Mouse (Mus musculus) adrenal gland (tissue): ENCODE results near the gene Acyp2.
"Not testable (repeated sequence)": the region's sequence is repeated elsewhere in the genome, so short reads cannot be mapped to it uniquely, and the experiment has no call there.

Experiments
- intact Hi-C: fragments of 180-260 bp; cut with DNase I; formaldehyde crosslinking; loops from one replicate; pipeline ENCODE4 v1.15.1; 2025
- long read RNA-seq, 2 experiments: library from polyadenylated mRNA; unstranded; transcript quantifications; one replicate each; pipeline ENCODE4 v2.0.0; 2020; ENCODE audit warnings: borderline replicate concordance in 1 of 2; ENCODE audit not compliant: insufficient replicate concordance in 1 of 2

The Acyp2 gene
- long read RNA-seq, experiment 1, partial matches to known transcripts = 0 of 3 reads
- long read RNA-seq, experiment 1, other reads (novel, unspliced or antisense) = 1 of 3 reads
- long read RNA-seq, experiment 2, partial matches to known transcripts = 0 of 2 reads
- long read RNA-seq, experiment 2, other reads (novel, unspliced or antisense) = 0 of 2 reads

GRCm38 (mm10) chr11:30649001-30649637 lies at the start of gene Acyp2:
TSS of gene Acyp2 (minus strand) at chr11:30649587.
- intact Hi-C loops = no loop called here

- intact Hi-C loops = no loop called here
Observed at GRCm38 (mm10) chr11:30689421-30689820, 40.0 kb upstream of the Acyp2 start.

- intact Hi-C loops = loop anchor here (5.0 kb wide), 1 partner anchor 121 kb away; no protein-coding TSS in a partner anchor
Observed at GRCm38 (mm10) chr11:30676086-30676485, 26.7 kb upstream of the Acyp2 start.

GRCm38 (mm10) chr11:30672719-30673118 lies 23.3 kb upstream of the Acyp2 start:
- intact Hi-C loops = no loop called here

- intact Hi-C loops = no loop called here
Observed at GRCm38 (mm10) chr11:30663001-30663400, 13.6 kb upstream of the Acyp2 start.

GRCm38 (mm10) chr11:30662591-30662990 lies 13.2 kb upstream of the Acyp2 start:
- intact Hi-C loops = no loop called here

- intact Hi-C loops = loop anchor here (5.0 kb wide), 3 partner anchors 185 to 565 kb away; partner anchors contain the start of gene 4930505A04Rik
Observed at GRCm38 (mm10) chr11:30657069-30657468, 7.7 kb upstream of the Acyp2 start.

GRCm38 (mm10) chr11:30656060-30656459 lies 6.7 kb upstream of the Acyp2 start:
- intact Hi-C loops = loop anchor here (5.0 kb wide), 3 partner anchors 184 to 564 kb away; partner anchors contain the start of gene 4930505A04Rik

- intact Hi-C loops = no loop called here
Observed at GRCm38 (mm10) chr11:30650416-30650815, 1.0 kb upstream of the Acyp2 start.

GRCm38 (mm10) chr11:30635674-30636073 lies 13.7 kb downstream of the Acyp2 start:
- intact Hi-C loops = no loop called here

- intact Hi-C loops = no loop called here
Observed at GRCm38 (mm10) chr11:30630514-30630913, 18.9 kb downstream of the Acyp2 start.

GRCm38 (mm10) chr11:30623218-30623617 lies 26.2 kb downstream of the Acyp2 start:
- intact Hi-C loops = no loop called here

- intact Hi-C loops = not testable (repeated sequence)
Observed at GRCm38 (mm10) chr11:30621386-30622363, 27.7 kb downstream of the Acyp2 start.

- intact Hi-C loops = no loop called here
Observed at GRCm38 (mm10) chr11:30618235-30618634, 31.2 kb downstream of the Acyp2 start.

- intact Hi-C loops = no loop called here
Observed at GRCm38 (mm10) chr11:30617571-30618097, 31.8 kb downstream of the Acyp2 start.

GRCm38 (mm10) chr11:30615977-30616376 lies 33.4 kb downstream of the Acyp2 start:
- intact Hi-C loops = no loop called here

- intact Hi-C loops = no loop called here
Observed at GRCm38 (mm10) chr11:30613916-30614546, 35.4 kb downstream of the Acyp2 start.

- intact Hi-C loops = no loop called here
Observed at GRCm38 (mm10) chr11:30612699-30613098, 36.7 kb downstream of the Acyp2 start.

- intact Hi-C loops = no loop called here
Observed at GRCm38 (mm10) chr11:30609247-30609646, 40.1 kb downstream of the Acyp2 start.

GRCm38 (mm10) chr11:30607587-30608518 lies 41.5 kb downstream of the Acyp2 start:
- intact Hi-C loops = no loop called here
